Mouse (Mus musculus) kidney, embryonic 15.5 days (tissue): ENCODE results near the gene Kif1b. TPM values are rescaled to one million over a fixed set of nuclear protein-coding genes. Genes with fewer than 3 reads are reported as not detected.

ENCODE experiments used
- ATAC-seq: fragments of 200-750 bp; cut with Nextera tagmentation; replicated peaks from 2 replicates; pipeline ENCODE4 v1.8.0; 2017; ENCODE audit warnings: moderate TSS enrichment; ENCODE audit not compliant: low FRiP score
- H3K27ac ChIP-seq: fragments of 300-500 bp; sonication (generic); 2 replicates; pipeline ENCODE4 v1.5.1; 2015; ENCODE audit warnings: mild to moderate bottlenecking, inconsistent platforms
- H3K27me3 ChIP-seq: fragments of 300-500 bp; sonication (generic); 2 replicates; pipeline ENCODE4 v1.6.1; 2015; ENCODE audit warnings: inconsistent platforms
- H3K36me3 ChIP-seq: fragments of 300-500 bp; sonication (generic); 2 replicates; pipeline ENCODE4 v1.6.1; 2015; ENCODE audit warnings: inconsistent platforms
- H3K4me1 ChIP-seq: fragments of 300-500 bp; sonication (generic); 2 replicates; pipeline ENCODE4 v1.6.1; 2015; ENCODE audit warnings: inconsistent platforms
- H3K4me2 ChIP-seq: fragments of 300-500 bp; sonication (generic); 2 replicates; pipeline ENCODE4 v1.6.1; 2015; ENCODE audit warnings: moderate library complexity, mild to moderate bottlenecking, inconsistent platforms
- H3K4me3 ChIP-seq: fragments of 300-500 bp; sonication (generic); replicated peaks from 2 replicates; pipeline ENCODE4 v1.5.1; 2015; ENCODE audit warnings: mild to moderate bottlenecking, inconsistent platforms
- H3K9ac ChIP-seq: fragments of 300-500 bp; sonication (generic); 2 replicates; pipeline ENCODE4 v1.6.1; 2015; ENCODE audit warnings: mild to moderate bottlenecking, inconsistent platforms
- H3K9me3 ChIP-seq: fragments of 300-500 bp; sonication (generic); replicated peaks from 2 replicates; pipeline ENCODE4 v1.6.1; 2016; ENCODE audit warnings: inconsistent platforms
- WGBS: fragments of 180-500 bp; shearing (Covaris S2); methylation state at CpG from one replicate; pipeline ENCODE4 v1.1.7; 2015; ENCODE audit warnings: mixed read lengths; 5-methylcytosine and 5-hydroxymethylcytosine counted together
- polyA plus RNA-seq: library from polyadenylated mRNA; unstranded; fragments of >200 nt; fragmentation: Nextera tagmentation; extraction: Ambion mirVana; gene quantifications from 2 replicates; pipeline ENCODE4 v1.2.1, GENCODE M21; 2015

Kif1b gene
- polyA plus RNA-seq, 1 experiment from 2014 or later, result 31.3 TPM

- no peaks in the 10 kb centered on the region for H3K9me3 ChIP-seq
- 85% methylated on average over 7 of the region's 7 CpGs for whole genome bisulfite sequencing
Observed at GRCm38 (mm10) chr4:149290157-149290750, 17.2 kb downstream of the Kif1b start.

GRCm38 (mm10) chr4:149286287-149287137 is 21.0 kb downstream of the Kif1b start:
- Histone ChIP-seq H3K9ac (no peak overlapping the region), H3K4me1 (peaks cover 7% of the 10 kb centered on the region; the same call in 1 of the 2 replicates), H3K36me3 (peaks cover 23% of the 10 kb centered on the region), H3K9me3 (no peaks in the 10 kb centered on the region), H3K27ac (no peak overlapping the region), H3K27me3 (no peaks in the 10 kb centered on the region), H3K4me3 (no peak overlapping the region), H3K4me2 (no peak overlapping the region)
- 76% methylated on average over 8 of the region's 8 CpGs for WGBS
- no peak for ATAC-seq

More at GRCm38 (mm10) chr4:149290157-149290750, 17.2 kb downstream of the Kif1b start:
- H3K4me1 ChIP-seq, result peaks cover 15% of the 10 kb centered on the region
- H3K27ac ChIP-seq, result no peak overlapping the region
- H3K27me3 ChIP-seq, result no peaks in the 10 kb centered on the region
- H3K4me2 ChIP-seq, result no peak overlapping the region
- peaks cover 23% of the 10 kb centered on the region for H3K36me3 ChIP-seq
- no peak overlapping the region for H3K4me3 ChIP-seq
- no peak for ATAC-seq
- no peak overlapping the region for H3K9ac ChIP-seq

- Histone ChIP-seq H3K36me3 (peaks cover 17% of the 10 kb centered on the region), H3K4me2 (no peak overlapping the region), H3K4me1 (peaks cover 7% of the 10 kb centered on the region; the same call in 1 of the 2 replicates), H3K9me3 (no peaks in the 10 kb centered on the region), H3K9ac (no peak overlapping the region), H3K27me3 (no peaks in the 10 kb centered on the region), H3K4me3 (no peak overlapping the region), H3K27ac (no peak overlapping the region)
- no peak for ATAC-seq
- 82% methylated on average over 1 of the region's 1 CpGs for WGBS
Observed at GRCm38 (mm10) chr4:149285691-149286090, 21.8 kb downstream of the Kif1b start.

- 79% methylated on average over 3 of the region's 3 CpGs for WGBS
- no peak overlapping the region for H3K27ac ChIP-seq
- no peak overlapping the region for H3K4me2 ChIP-seq
- peaks cover 7% of the 10 kb centered on the region for H3K4me1 ChIP-seq
- no peak overlapping the region for H3K9ac ChIP-seq
- no peak for ATAC-seq
- no peak overlapping the region for H3K4me3 ChIP-seq
- no peaks in the 10 kb centered on the region for H3K9me3 ChIP-seq
- no peaks in the 10 kb centered on the region for H3K27me3 ChIP-seq
- no peaks in the 10 kb centered on the region for H3K36me3 ChIP-seq
Observed at GRCm38 (mm10) chr4:149283018-149283417, 24.5 kb downstream of the Kif1b start.

GRCm38 (mm10) chr4:149282025-149282738 is 25.3 kb downstream of the Kif1b start:
- 68% methylated on average over 7 of the region's 7 CpGs for WGBS
- no peak overlapping the region for H3K4me2 ChIP-seq
- no peak overlapping the region for H3K4me3 ChIP-seq
- no peak overlapping the region for H3K27ac ChIP-seq
- H3K9me3 ChIP-seq, result no peaks in the 10 kb centered on the region
- peaks cover 14% of the 10 kb centered on the region for H3K4me1 ChIP-seq
- no peaks in the 10 kb centered on the region for H3K27me3 ChIP-seq
- H3K36me3 ChIP-seq, result no peaks in the 10 kb centered on the region
- H3K9ac ChIP-seq, result no peak overlapping the region
- ATAC-seq, result no peak

- Histone ChIP-seq H3K4me2 (no peak overlapping the region), H3K4me3 (no peak overlapping the region), H3K9ac (no peak overlapping the region), H3K27ac (no peak overlapping the region), H3K27me3 (no peaks in the 10 kb centered on the region), H3K9me3 (no peaks in the 10 kb centered on the region), H3K4me1 (peaks cover 7% of the 10 kb centered on the region), H3K36me3 (peaks cover 29% of the 10 kb centered on the region)
- ATAC-seq, result peak; percentile 58; the same call in 1 of the 2 replicates
- 52% methylated on average over 4 of the region's 4 CpGs for WGBS
Observed at GRCm38 (mm10) chr4:149277571-149277970, 29.9 kb downstream of the Kif1b start.

GRCm38 (mm10) chr4:149273128-149273527 is 34.4 kb downstream of the Kif1b start:
- H3K27me3 ChIP-seq, result no peaks in the 10 kb centered on the region
- 96% methylated on average over 1 of the region's 1 CpGs for WGBS
- ATAC-seq, result no peak
- no peaks in the 10 kb centered on the region for H3K9me3 ChIP-seq
- peaks cover 61% of the 10 kb centered on the region for H3K36me3 ChIP-seq
- no peak overlapping the region for H3K27ac ChIP-seq
- H3K4me1 ChIP-seq, result peaks cover 7% of the 10 kb centered on the region
- no peak overlapping the region for H3K4me2 ChIP-seq
- no peak overlapping the region for H3K9ac ChIP-seq
- no peak overlapping the region for H3K4me3 ChIP-seq

GRCm38 (mm10) chr4:149270541-149270940 is 37.0 kb downstream of the Kif1b start:
- H3K4me2 ChIP-seq, result no peak overlapping the region
- H3K4me3 ChIP-seq, result no peak overlapping the region
- no peaks in the 10 kb centered on the region for H3K9me3 ChIP-seq
- H3K27ac ChIP-seq, result no peak overlapping the region
- peaks cover 79% of the 10 kb centered on the region for H3K36me3 ChIP-seq
- no peak overlapping the region for H3K9ac ChIP-seq
- no peak for ATAC-seq
- no peaks in the 10 kb centered on the region for H3K4me1 ChIP-seq
- no peaks in the 10 kb centered on the region for H3K27me3 ChIP-seq
- 97% methylated on average over 6 of the region's 6 CpGs for WGBS

GRCm38 (mm10) chr4:149269026-149269425 is 38.5 kb downstream of the Kif1b start:
- no peaks in the 10 kb centered on the region for H3K4me1 ChIP-seq
- H3K9ac ChIP-seq, result no peak overlapping the region
- no peak overlapping the region for H3K27ac ChIP-seq
- H3K27me3 ChIP-seq, result no peaks in the 10 kb centered on the region
- 90% methylated on average over 4 of the region's 4 CpGs for WGBS
- H3K36me3 ChIP-seq, result peaks cover 72% of the 10 kb centered on the region
- no peak overlapping the region for H3K4me3 ChIP-seq
- H3K9me3 ChIP-seq, result no peaks in the 10 kb centered on the region
- no peak overlapping the region for H3K4me2 ChIP-seq
- no peak for ATAC-seq

- Histone ChIP-seq H3K27ac (no peak overlapping the region), H3K9me3 (no peaks in the 10 kb centered on the region), H3K9ac (no peak overlapping the region), H3K36me3 (peaks cover 66% of the 10 kb centered on the region), H3K27me3 (no peaks in the 10 kb centered on the region), H3K4me1 (no peaks in the 10 kb centered on the region), H3K4me3 (no peak overlapping the region), H3K4me2 (no peak overlapping the region)
- 98% methylated on average over 2 of the region's 2 CpGs for WGBS
- ATAC-seq, result no peak
Observed at GRCm38 (mm10) chr4:149264895-149265294, 42.6 kb downstream of the Kif1b start.

GRCm38 (mm10) chr4:149263218-149263617 is 44.3 kb downstream of the Kif1b start:
- Histone ChIP-seq H3K9me3 (no peaks in the 10 kb centered on the region), H3K4me3 (no peak overlapping the region), H3K4me2 (no peak overlapping the region), H3K27ac (no peak overlapping the region), H3K4me1 (no peaks in the 10 kb centered on the region), H3K36me3 (peaks cover 68% of the 10 kb centered on the region), H3K27me3 (no peaks in the 10 kb centered on the region), H3K9ac (no peak overlapping the region)
- no peak for ATAC-seq
- WGBS, result 92% methylated on average over 9 of the region's 9 CpGs

- Histone ChIP-seq H3K36me3 (peaks cover 68% of the 10 kb centered on the region), H3K9ac (no peak overlapping the region), H3K4me2 (no peak overlapping the region), H3K27me3 (no peaks in the 10 kb centered on the region), H3K4me1 (no peaks in the 10 kb centered on the region), H3K27ac (no peak overlapping the region), H3K9me3 (no peaks in the 10 kb centered on the region), H3K4me3 (no peak overlapping the region)
- 71% methylated on average over 3 of the region's 3 CpGs for WGBS
- ATAC-seq, result no peak
Observed at GRCm38 (mm10) chr4:149261466-149261865, 46.0 kb downstream of the Kif1b start.
